Mouse (Mus musculus) Patski (cell line): ENCODE results near the gene Hmgcs2. TPM values are rescaled to one million over a fixed set of nuclear protein-coding genes. Genes with fewer than 3 reads are reported as not detected.

Experiments
- ATAC-seq: fragments of 100-300 bp; one replicate; pipeline ENCODE4 v1.8.0; 2021
- CTCF ChIA-PET: fragments of 350-600 bp; sonication (Branson Sonifier 250); formaldehyde crosslinking; loops from one replicate; lab custom pipeline; 2022; ENCODE audit warnings: inconsistent platforms; lab: Charles Lee
- POLR2A ChIA-PET: fragments of 350-600 bp; sonication (Branson Sonifier 250); formaldehyde crosslinking; loops from one replicate; lab custom pipeline; 2022; ENCODE audit warnings: antibody characterized with exemption, inconsistent platforms; lab: Charles Lee
- DNase-seq: peaks from one replicate; pipeline ENCODE4 v3.0.0-alpha.2; 2011; ENCODE audit warnings: low read depth, low spot score
- H3K27me3 ChIP-seq: fragments of 371-371 bp; one replicate; pipeline ENCODE4 v1.5.1; 2021
- CTCF ChIP-seq: fragments of 100-300 bp; IDR thresholded peaks from one replicate; pipeline ENCODE4 v1.5.1; 2021
- in situ Hi-C: fragments of 300-500 bp; cut with MboI; formaldehyde crosslinking; loops from 3 replicates; pipeline ENCODE4 v1.11.1; 2018; ENCODE audit warnings: low pct_unique_long_range_greater_than_20kb, mixed read lengths
- polyA plus RNA-seq: library from polyadenylated mRNA; unstranded; gene quantifications from one replicate; pipeline ENCODE4 v1.2.3, GENCODE M21; 2021

Hmgcs2 gene
- polyA plus RNA-seq, 1 experiment from 2014 or later: 0.01 TPM

- POLR2A ChIA-PET: no interaction called here
- in situ Hi-C loops: no loop called here
- no peak for TF ChIP-seq CTCF
- ATAC-seq: no peak
- CTCF ChIA-PET: interaction anchor here (1.3 to 2.9 kb wide), 7 partner anchors 10 to 53 kb away, joined by 3 to 12 read pairs (median 6); no protein-coding TSS in a partner anchor
- DNase-seq: no peak
- peaks cover 7% of the 10 kb centered on the region for H3K27me3 ChIP-seq
Observed at GRCm38 (mm10) chr3:98279682-98280081, 553 bp upstream of the Hmgcs2 start.

GRCm38 (mm10) chr3:98280933-98281678 lies 871 bp downstream of the Hmgcs2 start:
- ATAC-seq: peak; percentile 92
- ChIA-PET POLR2A (no interaction called here), CTCF (interaction anchor here (0.9 to 2.9 kb wide), 13 partner anchors 9 to 70 kb away, joined by 3 to 12 read pairs (median 4); no protein-coding TSS in a partner anchor)
- DNase-seq: peak; percentile 15
- no peaks in the 10 kb centered on the region for H3K27me3 ChIP-seq
- in situ Hi-C loops: no loop called here
- peak; percentile 99 for TF ChIP-seq CTCF

- DNase-seq (no peak), ATAC-seq (no peak)
- CTCF ChIA-PET: interaction anchor here (1.2 to 3.2 kb wide), 5 partner anchors 7 to 55 kb away, joined by 4 to 14 read pairs (median 9); no protein-coding TSS in a partner anchor
- peaks cover 2% of the 10 kb centered on the region for H3K27me3 ChIP-seq
- TF ChIP-seq CTCF: no peak
- POLR2A ChIA-PET: no interaction called here
- in situ Hi-C loops: no loop called here
Observed at GRCm38 (mm10) chr3:98282422-98282821, 2.2 kb downstream of the Hmgcs2 start.

DNA sequence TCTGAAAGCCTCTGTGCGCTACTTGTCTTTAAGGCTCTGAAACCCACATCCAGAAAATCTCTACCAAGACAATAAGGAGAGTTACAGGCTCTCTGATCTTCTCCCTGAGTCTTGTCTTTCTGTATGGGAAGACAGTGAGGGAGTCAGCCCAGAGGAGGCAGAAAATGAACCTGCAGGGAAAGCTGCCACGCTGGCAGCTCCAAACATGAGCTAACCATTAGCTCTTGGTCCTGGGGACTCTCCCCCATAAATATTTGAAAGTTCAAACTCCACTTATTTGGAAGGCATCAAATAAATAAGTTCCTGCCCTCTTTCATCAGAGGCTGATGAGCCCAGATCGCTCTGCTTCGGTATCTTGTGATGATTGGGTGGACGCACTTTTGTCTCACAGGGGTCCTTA lies 3.0 kb downstream of the Hmgcs2 start:
- H3K27me3 ChIP-seq: peaks cover 2% of the 10 kb centered on the region
- TF ChIP-seq CTCF: no peak
- DNase-seq (no peak), ATAC-seq (no peak)
- CTCF ChIA-PET: interaction anchor here (1.2 to 3.2 kb wide), 3 partner anchors 10 to 25 kb away, joined by 4 to 14 read pairs (median 4); no protein-coding TSS in a partner anchor
- POLR2A ChIA-PET: no interaction called here
- in situ Hi-C loops: no loop called here

DNA sequence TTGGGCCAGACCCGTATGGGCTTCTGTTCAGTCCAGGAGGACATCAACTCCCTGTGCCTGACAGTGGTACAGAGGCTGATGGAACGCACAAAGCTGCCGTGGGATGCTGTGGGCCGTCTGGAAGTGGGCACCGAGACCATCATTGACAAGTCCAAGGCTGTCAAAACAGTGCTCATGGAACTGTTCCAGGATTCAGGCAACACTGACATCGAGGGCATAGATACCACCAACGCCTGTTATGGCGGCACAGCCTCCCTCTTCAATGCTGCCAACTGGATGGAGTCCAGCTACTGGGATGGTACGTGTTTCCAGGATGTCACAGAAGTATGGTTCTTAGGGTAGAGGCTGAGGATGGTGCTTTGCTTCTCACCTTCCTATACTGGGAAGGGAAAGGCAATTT lies 10.8 kb downstream of the Hmgcs2 start:
- CTCF ChIA-PET: interaction anchor here (2.3 kb wide), 1 partner anchor 10 kb away, joined by 9 read pairs; no protein-coding TSS in a partner anchor
- TF ChIP-seq CTCF: no peak

DNA sequence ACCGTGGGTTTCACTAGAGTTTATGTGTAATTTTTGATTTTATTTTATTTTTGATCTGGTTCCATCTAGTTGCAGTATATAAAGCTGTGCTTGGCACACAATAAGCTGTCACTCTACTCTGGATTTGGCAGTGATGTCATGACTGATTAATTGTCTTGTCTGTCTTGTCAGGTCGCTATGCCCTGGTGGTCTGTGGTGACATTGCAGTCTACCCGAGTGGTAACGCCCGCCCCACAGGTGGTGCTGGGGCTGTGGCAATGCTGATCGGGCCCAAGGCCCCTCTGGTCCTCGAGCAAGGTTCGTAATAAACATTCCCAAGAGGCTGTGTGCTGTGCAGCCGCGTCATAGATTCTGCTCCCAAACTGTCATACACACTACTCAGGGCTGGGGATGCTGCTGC lies 15.7 kb downstream of the Hmgcs2 start:
- no peak for TF ChIP-seq CTCF
- CTCF ChIA-PET: interaction anchor here (1.0 to 1.6 kb wide), 3 partner anchors 13 to 134 kb away, joined by 3 to 5 read pairs (median 4); partner anchors contain the start of gene Hmgcs2
- POLR2A ChIA-PET: no interaction called here
- no peaks in the 10 kb centered on the region for H3K27me3 ChIP-seq
- ATAC-seq (no peak), DNase-seq (no peak)
- in situ Hi-C loops: no loop called here

More for the DNA sequence above, 10.8 kb downstream of the Hmgcs2 start:
- ATAC-seq: no peak
- in situ Hi-C loops: no loop called here
- DNase-seq: no peak
- POLR2A ChIA-PET: no interaction called here
- peaks cover 8% of the 10 kb centered on the region for H3K27me3 ChIP-seq

GRCm38 (mm10) chr3:98299391-98300100 lies 19.3 kb downstream of the Hmgcs2 start:
- H3K27me3 ChIP-seq: no peaks in the 10 kb centered on the region
- POLR2A ChIA-PET: no interaction called here
- CTCF ChIA-PET: interaction anchor here (1.1 kb wide), 1 partner anchor 72 kb away, joined by 4 read pairs; no protein-coding TSS in a partner anchor
- no peak for TF ChIP-seq CTCF
- no peak for DNase-seq
- in situ Hi-C loops: no loop called here
- no peak for ATAC-seq

DNA sequence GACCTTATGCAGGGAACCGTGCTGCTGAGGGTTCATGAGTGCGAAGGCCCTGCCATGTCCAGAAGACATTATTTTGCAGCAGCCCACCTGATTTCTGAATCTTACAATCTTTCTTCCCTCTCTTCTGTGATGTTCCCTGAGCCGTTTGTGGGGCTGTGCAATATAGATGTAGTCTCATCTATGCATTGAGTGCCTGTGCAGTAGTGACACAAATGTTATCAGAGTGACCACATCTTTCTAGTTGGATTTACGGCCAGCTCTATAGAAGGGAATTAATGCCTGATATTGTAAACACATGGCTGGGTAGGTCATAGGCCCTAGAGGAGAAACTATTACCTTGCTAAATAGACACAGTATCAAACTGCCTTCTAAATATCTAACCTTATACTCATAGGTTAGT lies 20.0 kb downstream of the Hmgcs2 start:
- ATAC-seq: no peak
- ChIA-PET CTCF (no interaction called here), POLR2A (no interaction called here)

DNA sequence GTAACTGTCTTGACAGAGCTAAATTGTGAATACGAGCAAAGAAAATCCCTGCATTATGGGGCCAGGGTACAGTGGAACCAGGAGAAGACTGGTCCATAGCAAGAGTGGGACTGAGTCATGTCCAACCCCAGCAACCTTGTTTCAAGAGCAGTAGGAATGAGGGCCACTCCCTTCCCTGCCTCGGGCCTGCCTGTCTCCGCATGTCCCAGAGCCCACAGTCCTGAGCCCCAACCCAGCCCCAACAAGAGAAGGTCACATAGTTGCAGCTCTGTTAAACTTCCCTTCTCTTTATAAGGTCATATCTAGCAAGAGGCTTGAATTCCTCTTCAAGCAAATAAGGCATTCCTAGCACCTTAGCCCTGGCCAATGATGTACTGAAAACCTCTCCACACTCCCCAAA lies 21.5 kb downstream of the Hmgcs2 start:
- CTCF ChIA-PET: interaction anchor here (1.9 to 2.8 kb wide), 2 partner anchors 11 to 12 kb away, joined by 5 to 11 read pairs; no protein-coding TSS in a partner anchor
- POLR2A ChIA-PET: no interaction called here
- no peaks in the 10 kb centered on the region for H3K27me3 ChIP-seq
- DNase-seq: no peak
- in situ Hi-C loops: no loop called here
- no peak for ATAC-seq
- TF ChIP-seq CTCF: no peak

More for the DNA sequence above, 20.0 kb downstream of the Hmgcs2 start:
- no peak for TF ChIP-seq CTCF
- in situ Hi-C loops: no loop called here
- no peak for DNase-seq
- H3K27me3 ChIP-seq: no peaks in the 10 kb centered on the region

DNA sequence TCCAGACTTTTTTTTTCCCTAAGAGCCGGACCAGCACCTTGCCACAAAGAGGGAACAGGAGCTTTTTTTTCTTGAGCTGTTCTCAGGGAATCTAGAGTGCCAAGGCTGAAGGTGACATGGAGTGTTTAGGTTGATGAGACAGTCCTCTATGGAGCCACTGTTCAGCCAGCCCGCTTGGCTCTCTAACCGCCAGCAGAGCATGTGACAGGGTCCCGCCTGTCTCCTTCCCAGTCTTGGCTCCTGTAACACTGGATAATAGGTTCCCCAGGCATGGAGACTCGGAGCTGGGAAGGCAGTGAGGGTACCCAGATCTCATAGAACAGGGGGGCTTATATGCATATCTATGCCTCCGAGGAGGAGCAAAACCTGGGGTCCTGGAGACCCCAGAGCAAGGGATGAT lies 28.4 kb downstream of the Hmgcs2 start:
- in situ Hi-C loops: no loop called here
- no peak for TF ChIP-seq CTCF
- DNase-seq (no peak), ATAC-seq (no peak)
- no peaks in the 10 kb centered on the region for H3K27me3 ChIP-seq
- ChIA-PET CTCF (interaction anchor here (1.3 to 2.4 kb wide), 5 partner anchors 15 to 83 kb away, joined by 4 to 8 read pairs (median 7); no protein-coding TSS in a partner anchor), POLR2A (no interaction called here)
